Mouse (Mus musculus) liver, adult 2 months (tissue): ENCODE measurements at regions not wholly inside any gene's neighbourhood (a gene's known extent, or its start where the extent isn't known, plus 50 kb on each side); places are given as distances from the start of the nearest gene placed in this dataset.

ENCODE experiments used
- DNase-seq: peaks from one replicate; pipeline ENCODE4 v3.0.0-alpha.2; 2011; ENCODE audit warnings: low read depth, low spot score; ENCODE audit errors: extremely low read depth
- H3K27ac ChIP-seq: fragments of 200-500 bp; replicated peaks from 2 replicates; pipeline ENCODE4 v1.5.1; 2012; ENCODE audit warnings: low read depth, mild to moderate bottlenecking, control low read depth, inconsistent platforms, low read length; ENCODE audit not compliant: insufficient read depth
- H3K27me3 ChIP-seq: fragments of 200-500 bp; 2 replicates; pipeline ENCODE4 v1.6.1; 2012; ENCODE audit warnings: mild to moderate bottlenecking, moderate library complexity, low read length, inconsistent platforms; ENCODE audit not compliant: control insufficient read depth, insufficient read depth
- H3K36me3 ChIP-seq: fragments of 200-500 bp; 2 replicates; pipeline ENCODE4 v1.6.1; 2012; ENCODE audit warnings: low read length, inconsistent platforms; ENCODE audit not compliant: control insufficient read depth, insufficient read depth
- H3K4me1 ChIP-seq: fragments of 200-500 bp; 2 replicates; pipeline ENCODE4 v1.6.1; 2011; ENCODE audit warnings: low read length; ENCODE audit not compliant: control insufficient read depth, insufficient read depth
- H3K4me3 ChIP-seq: fragments of 200-500 bp; 2 replicates; pipeline ENCODE4 v1.5.1; 2011; ENCODE audit warnings: low read depth, mild to moderate bottlenecking, control low read depth, low read length, moderate library complexity; ENCODE audit not compliant: insufficient read depth
- H3K79me2 ChIP-seq: fragments of 200-500 bp; 2 replicates; pipeline ENCODE4 v1.6.1; 2012; ENCODE audit warnings: inconsistent platforms, mild to moderate bottlenecking, low read length, moderate library complexity; ENCODE audit not compliant: control insufficient read depth, insufficient read depth
- H3K9ac ChIP-seq: fragments of 200-500 bp; 2 replicates; pipeline ENCODE4 v1.6.1; 2012; ENCODE audit warnings: low read depth, mild to moderate bottlenecking, control low read depth, inconsistent platforms, low read length
- CTCF ChIP-seq: fragments of 200-500 bp; IDR thresholded peaks from 2 replicates; pipeline ENCODE4 v1.5.1; 2011; ENCODE audit warnings: low read depth, low read length, control low read depth
- POLR2A ChIP-seq: fragments of 200-500 bp; IDR thresholded peaks from 2 replicates; pipeline ENCODE4 v1.6.1; 2011; ENCODE audit warnings: low read length, control low read depth; ENCODE audit not compliant: insufficient read depth; ENCODE audit errors: extremely low read depth
- WGBS: fragments of 180-500 bp; shearing (Covaris S2); methylation state at CpG from one replicate; pipeline ENCODE4 v1.1.7; 2018; 5-methylcytosine and 5-hydroxymethylcytosine counted together

- DNase-seq = no peak
- 91% methylated on average over 24 of the region's 24 CpGs for WGBS
- Histone ChIP-seq H3K27me3 (no peaks in the 10 kb centered on the region), H3K4me3 (no peak overlapping the region), H3K9ac (no peak overlapping the region), H3K79me2 (no peaks in the 10 kb centered on the region), H3K36me3 (no peaks in the 10 kb centered on the region), H3K27ac (no peak overlapping the region), H3K4me1 (peaks cover 3% of the 10 kb centered on the region; the same call in 1 of the 2 replicates)
- no peak for TF ChIP-seq CTCF
Observed at GRCm38 (mm10) chr8:128030335-128031280, 327.8 kb upstream of the Nrp1 start.

- no peak overlapping the region for H3K4me3 ChIP-seq
- no peak for DNase-seq
- TF ChIP-seq CTCF (no peak), POLR2A (no peak)
- H3K79me2 ChIP-seq = no peaks in the 10 kb centered on the region
- 33% methylated on average over 6 of the region's 6 CpGs for WGBS
- no peak overlapping the region for H3K9ac ChIP-seq
- no peak overlapping the region for H3K27ac ChIP-seq
- H3K4me1 ChIP-seq = no peaks in the 10 kb centered on the region
- no peaks in the 10 kb centered on the region for H3K36me3 ChIP-seq
- H3K27me3 ChIP-seq = no peaks in the 10 kb centered on the region
Observed at GRCm38 (mm10) chr8:128034127-128034526, 324.3 kb upstream of the Nrp1 start.

- Histone ChIP-seq H3K27me3 (no peaks in the 10 kb centered on the region), H3K27ac (no peak overlapping the region), H3K9ac (no peak overlapping the region), H3K4me3 (no peak overlapping the region), H3K79me2 (no peaks in the 10 kb centered on the region), H3K4me1 (no peaks in the 10 kb centered on the region), H3K36me3 (no peaks in the 10 kb centered on the region)
- DNase-seq = no peak
- WGBS = 92% methylated on average over 3 of the region's 3 CpGs
- TF ChIP-seq POLR2A = no peak
- TF ChIP-seq CTCF = no peak
Observed at GRCm38 (mm10) chr8:128035672-128036071, 322.7 kb upstream of the Nrp1 start.

- no peaks in the 10 kb centered on the region for H3K36me3 ChIP-seq
- no peak for DNase-seq
- no peaks in the 10 kb centered on the region for H3K27me3 ChIP-seq
- no peaks in the 10 kb centered on the region for H3K79me2 ChIP-seq
- no peak overlapping the region for H3K9ac ChIP-seq
- H3K4me3 ChIP-seq = no peak overlapping the region
- H3K27ac ChIP-seq = no peak overlapping the region
- WGBS = 66% methylated on average over 6 of the region's 6 CpGs
- no peak for TF ChIP-seq CTCF
- TF ChIP-seq POLR2A = no peak
- H3K4me1 ChIP-seq = no peaks in the 10 kb centered on the region
Observed at GRCm38 (mm10) chr8:128039341-128040064, 318.9 kb upstream of the Nrp1 start.

GRCm38 (mm10) chr8:128042877-128043276, 315.5 kb upstream of the Nrp1 start:
- Histone ChIP-seq H3K27me3 (no peaks in the 10 kb centered on the region), H3K9ac (no peak overlapping the region), H3K79me2 (no peaks in the 10 kb centered on the region), H3K27ac (no peak overlapping the region), H3K36me3 (no peaks in the 10 kb centered on the region), H3K4me3 (no peak overlapping the region), H3K4me1 (no peaks in the 10 kb centered on the region)
- WGBS = 85% methylated on average over 2 of the region's 2 CpGs
- DNase-seq = no peak
- TF ChIP-seq POLR2A (no peak), CTCF (no peak)
